Mouse (Mus musculus) testis, adult 2 months (tissue): ENCODE results near the gene Mcfd2.

Experiments used
- CTCF ChIP-seq: fragments of 200-500 bp; IDR thresholded peaks from 2 replicates; pipeline ENCODE4 v1.5.1; 2012; ENCODE audit warnings: low read depth, mild to moderate bottlenecking, inconsistent platforms, low read length, moderate library complexity; ENCODE audit not compliant: control insufficient read depth, insufficient read depth, insufficient replicate concordance
- POLR2A ChIP-seq: fragments of 200-500 bp; IDR thresholded peaks from 2 replicates; pipeline ENCODE4 v1.6.1; 2012; ENCODE audit warnings: low read depth, mild to moderate bottlenecking, inconsistent platforms, low read length, moderate library complexity; ENCODE audit not compliant: control insufficient read depth

- TF ChIP-seq CTCF (no peak), POLR2A (no peak)
These were observed 55.2 kb downstream of the Mcfd2 start for GRCm38 (mm10) chr17:87210525-87210924.
